In genomic region chr2:139742381-139742780, GRCm38 (mm10) we compare ENCODE assay signal across 12 mouse cellular contexts.
DNase-seq lines count a peak whose midpoint lies in the region; ATAC-seq lines count a peak whose summit lies in the region.
"Had no signal": no experiment of that assay in that cellular context is flagged by ENCODE, and none has a peak within 500 bp of the region (broad histone marks: within the 10 kb centered on the region; RNA-seq: fewer than 3 reads in every experiment).

No protein-coding gene starts in this region.

- no peak overlapping the region for H3K9ac ChIP-seq in kidney, embryonic 16.5 days (replicated peaks; ENCODE audit: low read length)
- H3K9ac ChIP-seq in neural tube, embryonic 11.5 days (ENCODE audit: low read length): no peak overlapping the region
- no peak overlapping the region for H3K9ac ChIP-seq in neural tube, embryonic 15.5 days (replicated peaks)
- H3K9ac ChIP-seq: heart, embryonic 15.5 days had no signal

- DNase-seq in embryo, embryonic 10.5 days (ENCODE audit: low spot score): peak; percentile 19
- no peak for DNase-seq in embryo, embryonic 10 days (ENCODE audit: low spot score)
- DNase-seq in kidney, adult 9 months: peak; percentile 3
- no peak for DNase-seq in neural tube, embryonic 11.5 days (ENCODE audit: low spot score)
- DNase-seq in T-cell, adult 2 months (ENCODE audit: low spot score): no peak
- DNase-seq: cerebellum, adult 2 months; gastrocnemius, postnatal 36 days; kidney, postnatal 36 days had no signal

- no peaks in the 10 kb centered on the region for H3K4me1 ChIP-seq in kidney, embryonic 16.5 days (ENCODE audit: insufficient read depth, low read length)
- no peaks in the 10 kb centered on the region for H3K4me1 ChIP-seq in neural tube, embryonic 11.5 days (ENCODE audit: control insufficient read depth, insufficient read depth, low read length)
- no peaks in the 10 kb centered on the region for H3K4me1 ChIP-seq in neural tube, embryonic 15.5 days
- H3K4me1 ChIP-seq: heart, embryonic 15.5 days had no signal

- H3K27me3 ChIP-seq in kidney, embryonic 16.5 days (ENCODE audit: insufficient read depth, low read length): no peaks in the 10 kb centered on the region
- H3K27me3 ChIP-seq in neural tube, embryonic 11.5 days (ENCODE audit: control insufficient read depth, insufficient read depth, low read length): no peaks in the 10 kb centered on the region
- H3K27me3 ChIP-seq in neural tube, embryonic 15.5 days (replicated peaks): no peaks in the 10 kb centered on the region
- H3K27me3 ChIP-seq: heart, embryonic 15.5 days had no signal

- no peak for ATAC-seq in kidney, embryonic 16.5 days (ENCODE audit: low FRiP score, low TSS enrichment)
- ATAC-seq in neural tube, embryonic 11.5 days (ENCODE audit: insufficient read depth, low FRiP score, low TSS enrichment): peak; percentile 61; the same call in 1 of the 2 replicates
- ATAC-seq in neural tube, embryonic 15.5 days (ENCODE audit: low FRiP score): no peak
- no peak for ATAC-seq in erythroblast, adult 5-6 weeks (replicated peaks; ENCODE audit: low FRiP score, poor library complexity, severe bottlenecking)

- H3K27ac ChIP-seq in kidney, embryonic 16.5 days (ENCODE audit: low read length): no peak overlapping the region
- no peak overlapping the region for H3K27ac ChIP-seq in neural tube, embryonic 11.5 days (ENCODE audit: low read depth, low read length)
- no peak overlapping the region for H3K27ac ChIP-seq in neural tube, embryonic 15.5 days (replicated peaks)
- H3K27ac ChIP-seq: heart, embryonic 15.5 days had no signal

- no peak overlapping the region for H3K4me3 ChIP-seq in kidney, embryonic 16.5 days (ENCODE audit: low read length)
- no peak overlapping the region for H3K4me3 ChIP-seq in neural tube, embryonic 11.5 days (ENCODE audit: low read depth, low read length)
- H3K4me3 ChIP-seq in neural tube, embryonic 15.5 days (replicated peaks): no peak overlapping the region
- H3K4me3 ChIP-seq: heart, embryonic 15.5 days had no signal

- H3K4me2 ChIP-seq in kidney, embryonic 16.5 days (replicated peaks; ENCODE audit: low read depth, low read length): no peak overlapping the region
- H3K4me2 ChIP-seq in neural tube, embryonic 11.5 days (ENCODE audit: low read depth): no peak overlapping the region
- no peak overlapping the region for H3K4me2 ChIP-seq in neural tube, embryonic 15.5 days
- H3K4me2 ChIP-seq: heart, embryonic 15.5 days had no signal

- peaks cover 4% of the 10 kb centered on the region for H3K9me3 ChIP-seq in kidney, embryonic 16.5 days (ENCODE audit: low read length)
- no peaks in the 10 kb centered on the region for H3K9me3 ChIP-seq in neural tube, embryonic 11.5 days (ENCODE audit: control insufficient read depth, low read length)
- H3K9me3 ChIP-seq in neural tube, embryonic 15.5 days (replicated peaks): no peaks in the 10 kb centered on the region
- H3K9me3 ChIP-seq: heart, embryonic 15.5 days had no signal

- H3K36me3 ChIP-seq in kidney, embryonic 16.5 days (ENCODE audit: insufficient read depth, low read length): peaks cover 7% of the 10 kb centered on the region; the same call in 1 of the 2 replicates
- H3K36me3 ChIP-seq in neural tube, embryonic 11.5 days (ENCODE audit: control insufficient read depth, insufficient read depth, low read length): no peaks in the 10 kb centered on the region
- no peaks in the 10 kb centered on the region for H3K36me3 ChIP-seq in neural tube, embryonic 15.5 days
- H3K36me3 ChIP-seq: heart, embryonic 15.5 days had no signal

- WGBS in kidney, embryonic 16.5 days: 86% methylated on average over 1 of the region's 1 CpGs
- WGBS in neural tube, embryonic 11.5 days: 83% methylated on average over 1 of the region's 1 CpGs
- 67% methylated on average over 1 of the region's 1 CpGs for WGBS in neural tube, embryonic 15.5 days

Comparison
In these comparisons a context has a peak if more than half of its experiments do, and no peak if none do; other contexts are left out.
1. DNase-seq: peak in embryo, embryonic 10.5 days (single experiment) and kidney, adult 9 months (single experiment); none in embryo, embryonic 10 days (single experiment), neural tube, embryonic 11.5 days (single experiment) and T-cell, adult 2 months (single experiment).